Mouse (Mus musculus): ENCODE data around the gene Ostc.

The Ostc gene

DNA sequence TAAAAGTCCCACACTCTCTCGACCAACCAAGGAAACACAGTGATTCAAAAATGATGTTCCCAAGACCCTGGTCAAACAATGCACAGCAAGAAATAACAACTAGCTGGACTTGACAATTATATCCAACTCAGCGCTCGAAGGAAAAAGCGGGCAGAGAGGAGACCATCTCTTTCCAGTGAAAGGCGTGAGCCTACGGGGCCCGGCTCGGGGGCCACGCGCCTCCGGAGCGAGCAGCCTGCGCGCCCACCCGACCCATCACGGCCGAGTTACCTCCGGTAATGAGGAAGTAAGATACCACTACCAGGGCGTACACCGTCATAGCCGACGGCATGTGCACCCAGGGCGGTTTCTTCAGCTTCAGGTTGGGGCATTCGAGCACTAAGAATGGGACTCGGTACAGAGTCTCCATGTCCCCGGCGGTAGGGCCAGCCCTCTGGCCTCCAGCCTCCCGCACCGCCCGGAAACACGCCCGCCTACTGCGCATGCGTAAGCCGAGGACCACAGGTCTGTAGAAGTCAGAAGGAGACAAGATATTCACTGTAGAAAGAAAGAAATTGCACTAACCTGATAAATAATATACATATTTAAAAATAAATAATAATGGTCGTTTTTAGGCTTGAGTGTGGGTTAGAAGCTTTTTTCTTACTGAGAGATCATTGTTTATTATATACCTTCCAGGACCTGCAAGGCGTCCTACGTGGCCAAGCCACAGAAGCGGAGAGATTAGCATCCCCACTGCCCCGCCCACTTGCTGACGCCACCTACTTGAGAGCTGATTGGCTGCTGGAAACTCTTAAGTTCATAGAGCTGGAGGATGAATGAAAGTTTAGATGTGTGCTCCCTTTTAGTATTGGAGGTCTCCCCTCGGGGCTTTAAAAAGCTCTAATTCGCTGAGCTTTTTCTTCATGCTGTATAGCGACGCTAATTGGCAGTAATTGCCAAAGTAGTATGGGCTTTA, at the start of gene Ostc:
Gene Ostc, minus strand, starts transcription at position 478 of the 958 bp plus-strand sequence.
- peak; percentile 96 for DNase-seq (ENCODE audit: low spot score in 2 of 2)

DNA sequence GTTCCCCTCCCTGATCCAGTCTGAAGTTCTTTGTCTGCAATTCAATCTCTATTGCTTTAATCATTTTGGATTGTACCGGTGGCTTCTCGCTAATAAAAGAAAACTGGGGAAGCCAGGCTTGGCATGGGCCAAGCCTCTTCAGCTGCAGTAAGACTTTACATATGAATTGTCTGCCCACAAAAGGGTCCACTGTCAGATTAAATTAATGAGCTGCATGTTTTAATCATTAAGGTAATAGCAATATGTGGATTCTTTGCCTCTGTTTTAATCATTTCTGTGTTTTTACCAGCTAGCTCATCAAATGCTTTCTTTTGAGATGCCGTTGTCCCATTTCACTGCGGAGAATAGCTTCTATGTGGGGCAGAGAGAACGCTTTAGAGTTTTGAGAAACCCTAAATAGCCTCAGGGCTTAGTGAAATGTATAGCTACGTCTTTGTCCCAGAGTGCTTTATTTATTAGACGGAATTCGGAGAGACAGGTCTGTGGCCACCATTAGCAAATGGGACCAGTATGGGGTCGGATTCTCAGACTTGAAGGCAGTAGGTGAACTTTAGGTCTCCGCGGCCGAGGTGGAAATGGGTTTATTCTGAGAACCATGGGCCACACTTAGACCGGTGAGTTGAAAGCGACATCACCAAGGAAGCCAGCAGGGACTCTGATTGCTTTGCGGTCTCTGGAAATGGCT, 49.1 kb upstream of the Ostc start:
- DNase-seq (ENCODE audit: low spot score in 2 of 2), result no peak

DNA sequence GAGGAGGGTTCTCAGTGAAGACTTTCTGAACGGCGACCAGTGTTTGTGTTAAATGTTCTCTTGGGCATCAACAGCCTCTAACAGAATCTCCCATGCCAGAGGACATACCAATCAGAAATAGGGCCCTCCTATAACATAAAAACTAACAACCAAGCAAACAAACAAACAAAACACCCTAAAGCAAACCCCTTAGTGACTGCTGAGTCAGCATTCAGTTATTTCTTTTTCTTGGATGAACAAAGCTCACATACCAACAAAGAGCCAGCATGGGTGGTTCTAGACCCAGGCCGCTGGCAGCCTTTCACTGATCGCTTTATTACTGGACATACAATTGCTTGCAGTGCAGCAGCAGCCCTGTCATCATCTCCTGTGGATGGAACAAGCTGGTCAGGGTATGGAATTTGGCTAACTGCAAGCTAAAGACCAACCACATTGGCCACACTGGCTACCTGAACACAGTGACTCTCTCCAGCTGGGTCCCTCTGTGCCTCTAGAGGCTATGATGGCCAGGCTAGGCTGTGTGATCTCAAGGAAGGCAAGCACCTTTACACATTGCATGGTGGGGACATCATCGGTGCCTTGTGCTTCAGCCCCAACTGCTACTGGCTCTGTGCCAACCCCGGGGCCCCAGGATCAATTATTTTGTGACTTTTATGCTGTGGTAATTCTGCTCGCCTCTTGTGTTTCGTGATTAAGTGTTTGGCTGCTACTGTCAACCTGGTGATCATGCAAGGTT, 48.0 kb upstream of the Ostc start:
- DNase-seq (ENCODE audit: low spot score in 2 of 2), result no peak

DNA sequence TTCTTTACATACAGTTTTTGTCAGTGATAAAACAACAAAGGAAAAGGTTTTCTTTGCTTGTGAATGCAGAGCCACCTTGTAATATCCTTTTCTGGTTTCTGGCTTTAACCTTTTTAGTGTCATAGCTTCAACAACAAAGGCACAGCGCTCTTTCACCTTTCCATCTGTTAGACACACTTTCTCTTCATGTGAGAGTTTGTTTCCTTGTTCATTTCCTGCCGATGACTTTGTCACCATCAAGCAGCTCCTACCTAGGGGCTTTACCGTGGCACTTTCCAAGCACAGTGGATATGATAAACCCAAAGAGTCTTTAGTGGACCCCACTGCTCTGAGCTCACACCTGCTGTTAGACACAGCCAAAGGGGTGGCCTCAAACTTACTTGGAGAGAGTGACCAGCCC, 40.0 kb upstream of the Ostc start:
- DNase-seq (ENCODE audit: low spot score in 2 of 2), result no peak

DNA sequence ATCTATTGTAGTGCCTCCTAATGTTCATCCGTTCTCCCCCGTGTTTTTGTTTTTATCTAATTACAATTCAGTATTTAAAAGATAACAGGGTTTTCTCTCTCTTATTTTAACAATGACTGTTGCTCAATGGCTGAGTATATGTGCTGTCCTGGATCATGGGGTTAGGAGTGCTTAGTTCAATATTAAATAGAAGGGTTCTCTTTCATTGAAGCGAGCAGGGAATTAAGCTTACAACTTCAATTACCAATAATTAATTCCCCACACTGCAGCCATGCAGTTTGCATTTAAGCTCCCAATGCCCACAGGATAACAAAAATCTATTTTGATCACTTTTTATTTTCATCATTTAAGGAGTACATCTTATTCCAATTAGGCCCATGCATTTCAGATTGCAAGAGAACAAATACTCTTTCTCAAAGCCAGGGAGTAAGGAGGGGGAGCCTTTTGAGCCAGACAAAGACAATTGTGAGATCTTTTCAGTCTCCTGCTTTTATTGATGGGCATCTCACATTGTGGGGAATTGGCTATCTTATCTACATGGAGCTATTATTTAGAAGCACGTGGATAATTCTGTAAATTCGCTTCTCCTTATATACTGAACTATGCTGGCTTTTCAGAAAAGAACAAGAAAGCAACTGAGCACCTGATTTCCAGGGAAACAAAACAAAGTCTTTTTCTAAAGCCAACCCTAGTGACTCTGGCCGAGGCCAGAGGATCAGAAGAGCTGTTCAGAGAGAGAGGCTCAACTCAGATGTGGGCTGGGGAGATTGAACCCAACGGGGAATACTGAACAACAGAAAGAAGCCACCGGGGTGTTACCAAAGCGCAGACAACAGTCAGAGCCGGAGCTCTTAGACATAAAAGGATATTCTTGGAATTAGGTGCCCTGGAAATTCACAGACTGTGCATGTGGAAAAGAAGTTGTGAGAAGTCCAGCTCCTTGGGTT, 37.7 kb upstream of the Ostc start:
- DNase-seq (ENCODE audit: low spot score in 2 of 2), result no peak

DNA sequence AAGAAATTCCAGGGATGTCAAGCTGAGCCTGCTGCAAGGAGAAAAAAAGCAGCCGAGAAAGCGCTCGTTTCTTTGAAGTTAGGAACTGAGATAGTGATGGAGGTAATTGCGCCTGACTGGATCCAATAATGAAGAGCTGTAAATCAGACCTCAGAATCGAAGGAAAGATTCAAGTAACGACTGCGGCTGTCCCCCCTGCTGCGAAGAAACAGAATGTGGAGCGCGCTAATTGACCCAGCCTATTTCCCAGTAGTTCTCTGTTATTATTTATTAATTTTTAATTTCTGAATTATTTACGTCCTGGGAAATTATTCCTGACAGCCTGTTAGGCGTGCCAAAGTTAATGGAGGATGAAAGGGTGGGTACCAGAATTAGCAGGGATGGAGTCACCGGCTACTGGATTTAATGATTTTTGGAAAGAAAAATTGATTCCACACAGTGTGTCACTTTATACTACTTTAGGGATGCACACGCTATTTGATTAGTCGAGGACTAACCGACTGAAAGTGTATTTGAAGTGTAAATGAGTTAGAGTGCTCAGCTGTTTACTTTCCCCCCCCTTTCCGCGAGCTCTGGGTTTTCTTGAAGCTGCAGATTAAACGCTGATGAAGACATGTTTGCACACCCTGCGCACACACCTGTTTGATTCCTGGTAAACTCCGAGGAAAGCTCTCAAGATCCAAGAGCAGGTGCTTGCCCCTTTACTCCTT, 28.6 kb upstream of the Ostc start:
- DNase-seq (ENCODE audit: low spot score in 2 of 2), result no peak

DNA sequence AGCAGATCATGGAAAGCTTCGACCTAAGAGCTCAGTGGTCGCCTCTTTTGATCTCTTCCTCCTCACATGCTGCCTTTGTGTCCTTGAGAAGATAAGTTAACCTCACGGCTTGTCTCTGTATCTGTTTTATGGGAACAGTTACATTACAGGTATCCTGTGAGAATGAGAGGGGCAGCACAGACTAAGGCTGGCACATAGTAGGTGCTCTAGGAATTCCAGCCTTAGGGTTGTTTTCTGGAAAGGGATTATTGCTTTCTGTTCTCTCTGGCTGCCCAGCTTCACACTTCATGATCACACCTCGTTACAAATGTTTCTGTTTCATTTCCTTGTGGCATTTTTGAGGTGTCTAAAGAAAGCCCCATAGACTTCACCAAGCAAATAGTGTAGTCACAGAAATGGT, 27.5 kb upstream of the Ostc start:
- DNase-seq (ENCODE audit: low spot score in 2 of 2), result peak in 1 of 2 experiments; percentile 33

DNA sequence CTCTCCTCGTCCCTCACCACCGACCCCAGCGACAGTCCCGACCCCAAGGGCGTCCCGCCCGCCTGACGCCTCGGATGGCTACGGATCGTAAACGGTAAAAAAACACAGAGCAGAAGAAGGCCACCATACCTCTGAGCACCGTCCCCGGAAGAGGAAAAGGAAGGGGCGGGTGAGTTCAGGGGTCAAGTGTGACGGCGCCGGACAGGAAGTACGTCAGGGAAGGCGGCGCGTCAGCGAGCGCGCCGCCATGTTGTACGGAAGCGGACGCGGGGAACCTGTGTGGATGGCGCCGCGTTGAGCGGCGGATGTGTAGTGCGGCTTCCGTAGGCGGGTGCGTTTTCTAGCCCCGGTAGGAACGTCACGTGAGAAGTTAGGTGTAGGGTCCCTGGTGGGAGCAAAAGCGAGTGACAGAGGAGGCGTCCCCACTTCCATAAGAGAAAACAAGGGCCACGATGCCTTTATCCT, 21.0 kb upstream of the Ostc start, which contains the start of gene Rpl34:
Gene Rpl34, minus strand, starts transcription at position 210 of the 465 bp plus-strand sequence.
- peak; percentile 90 to 92 for DNase-seq (ENCODE audit: low spot score in 2 of 2)

DNA sequence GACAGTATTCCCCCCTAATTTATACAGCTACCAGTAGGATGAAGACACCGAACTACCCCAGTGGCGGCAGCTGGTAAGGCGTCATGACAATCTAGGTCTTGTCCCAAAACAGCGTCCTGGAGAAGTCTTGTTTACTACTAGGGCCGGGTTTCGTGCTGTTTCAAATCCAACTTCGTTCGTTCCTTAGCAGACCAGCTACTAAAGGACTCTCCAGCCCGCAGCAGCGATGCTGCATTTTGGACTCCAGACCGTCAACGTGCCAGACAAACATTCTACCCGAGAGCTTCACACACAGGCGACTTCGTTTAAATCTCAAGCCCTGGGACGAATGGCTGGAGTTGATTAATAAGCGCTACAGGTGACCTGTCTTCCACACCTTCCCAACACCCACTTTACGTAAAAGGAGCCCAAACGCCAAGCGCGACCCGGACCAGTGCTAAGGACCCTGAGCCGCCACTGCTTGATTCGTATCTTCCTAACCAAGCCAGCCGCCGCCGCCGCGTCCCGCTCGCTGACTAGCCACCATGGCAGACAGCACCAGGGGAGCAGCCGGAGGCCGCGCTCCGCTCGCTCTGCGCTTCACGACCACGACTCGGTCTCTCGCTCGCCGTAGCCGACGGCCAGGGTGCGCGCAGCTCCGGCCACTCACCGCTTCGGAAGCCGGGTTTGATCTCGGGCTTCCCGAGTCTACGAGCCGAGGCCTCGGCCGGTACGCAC, 20.4 kb upstream of the Ostc start:
- DNase-seq (ENCODE audit: low spot score in 2 of 2), result peak; percentile 28 to 45

DNA sequence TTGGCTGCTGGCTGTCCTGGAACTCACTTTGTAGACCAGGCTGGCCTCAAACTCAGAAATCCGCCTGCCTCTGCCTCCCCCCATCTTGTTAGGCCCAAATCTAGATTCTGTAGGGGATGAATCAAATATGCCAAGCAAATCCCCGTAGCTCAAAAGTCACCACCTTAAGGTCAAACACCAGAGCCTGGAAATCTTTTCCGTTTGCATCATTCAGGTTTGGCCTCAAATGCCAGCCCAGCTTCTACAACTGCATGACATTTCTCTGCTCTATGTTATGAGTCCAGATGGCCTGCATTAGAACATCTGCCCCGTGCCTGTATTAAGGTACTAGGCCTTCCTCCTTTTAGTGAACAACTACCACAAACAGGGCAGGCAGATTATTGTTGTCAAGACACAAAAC, 18.4 kb upstream of the Ostc start:
- DNase-seq (ENCODE audit: low spot score in 2 of 2), result no peak

DNA sequence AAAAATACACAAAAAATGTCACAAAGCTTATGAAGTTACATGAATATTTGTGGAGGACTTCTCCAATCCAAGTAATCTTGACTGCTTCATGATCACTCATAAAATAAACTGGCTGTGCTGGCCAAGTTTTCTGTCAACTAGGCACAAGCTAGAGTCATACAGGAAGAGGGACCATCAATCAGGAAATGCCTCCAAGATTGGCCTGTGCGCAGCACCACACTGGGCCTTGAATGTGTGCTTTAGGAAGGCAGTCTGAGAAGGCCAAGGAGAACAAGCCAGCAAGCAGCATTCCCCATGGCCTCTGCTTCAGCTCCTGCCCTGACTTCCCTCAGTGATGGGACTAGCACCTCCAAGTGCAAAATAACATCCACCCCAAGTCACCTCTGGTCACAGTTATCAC, 17.8 kb upstream of the Ostc start:
- DNase-seq (ENCODE audit: low spot score in 2 of 2), result no peak

DNA sequence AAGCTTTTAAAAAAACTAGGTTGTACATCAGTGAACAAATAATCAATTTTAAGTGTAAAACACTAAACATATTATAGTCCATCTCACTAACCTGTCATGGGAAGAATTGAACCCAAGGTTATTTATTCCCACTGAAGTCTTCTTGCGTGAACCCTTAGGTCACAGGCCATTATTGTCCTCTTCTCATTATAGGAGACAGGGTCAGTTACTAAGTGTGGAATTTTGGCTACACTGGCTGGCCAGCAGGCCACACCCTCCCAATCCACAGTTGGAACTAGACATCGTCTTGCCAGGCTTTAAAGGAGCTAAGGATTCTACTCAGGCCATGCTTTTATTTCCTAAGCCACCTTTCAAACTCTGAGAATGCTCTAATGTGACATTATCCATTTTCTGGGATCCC, 16.5 kb upstream of the Ostc start:
- no peak for DNase-seq (ENCODE audit: low spot score in 2 of 2)

DNA sequence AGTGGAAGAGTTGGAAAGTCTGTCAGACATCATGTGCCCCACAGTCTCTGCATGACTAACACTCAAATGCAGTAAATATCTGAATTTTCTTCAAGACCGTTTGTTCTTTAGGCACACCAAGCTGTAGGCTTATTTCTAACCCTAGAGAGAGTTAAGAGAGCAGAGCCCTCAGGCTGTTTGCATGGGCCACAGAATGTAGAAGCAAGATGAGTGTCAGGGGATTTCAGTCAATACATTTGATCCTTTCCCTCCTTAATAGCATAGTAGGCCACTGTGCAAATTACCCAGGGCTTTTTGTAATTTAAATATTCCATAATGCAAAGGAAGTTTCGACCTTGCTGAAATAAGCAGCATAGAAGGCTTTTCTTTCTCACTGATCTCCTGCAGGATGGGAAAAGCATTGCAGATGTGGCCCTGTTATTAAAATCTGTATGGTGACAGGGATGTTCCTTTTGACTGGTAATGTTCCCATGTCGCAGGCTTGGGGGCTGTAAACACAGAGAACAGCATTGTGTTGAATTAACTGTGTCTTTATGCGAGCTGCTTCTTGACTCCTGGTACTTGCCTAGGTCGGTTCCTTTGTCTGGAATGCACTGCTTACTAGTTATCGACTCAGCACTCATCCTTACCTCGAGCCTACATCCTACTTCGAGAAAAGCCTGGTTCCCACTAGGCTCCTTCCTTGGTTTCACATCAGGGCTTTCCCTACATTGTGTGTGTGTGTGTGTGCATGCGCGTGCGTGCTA, 13.7 kb upstream of the Ostc start:
- no peak for DNase-seq (ENCODE audit: low spot score in 2 of 2)

DNA sequence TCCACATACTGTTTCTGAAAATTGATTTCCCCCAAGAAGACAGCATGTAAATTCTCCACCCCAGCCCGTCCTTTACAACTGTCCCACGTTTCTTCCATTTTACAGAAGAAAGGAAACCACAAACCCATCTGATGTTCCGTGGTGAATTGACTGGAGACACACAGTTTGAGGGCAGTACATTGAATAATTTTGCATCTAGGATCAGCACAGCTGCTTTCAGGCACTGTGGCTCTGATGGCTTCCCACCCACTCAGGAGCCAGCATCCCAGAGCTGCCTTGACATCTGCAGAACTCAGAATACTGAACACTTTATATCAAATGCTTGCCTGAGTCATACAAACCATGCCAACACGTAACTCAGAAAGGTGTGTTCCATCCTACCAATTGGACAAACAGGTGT, 11.0 kb upstream of the Ostc start:
- no peak for DNase-seq (ENCODE audit: low spot score in 2 of 2)

DNA sequence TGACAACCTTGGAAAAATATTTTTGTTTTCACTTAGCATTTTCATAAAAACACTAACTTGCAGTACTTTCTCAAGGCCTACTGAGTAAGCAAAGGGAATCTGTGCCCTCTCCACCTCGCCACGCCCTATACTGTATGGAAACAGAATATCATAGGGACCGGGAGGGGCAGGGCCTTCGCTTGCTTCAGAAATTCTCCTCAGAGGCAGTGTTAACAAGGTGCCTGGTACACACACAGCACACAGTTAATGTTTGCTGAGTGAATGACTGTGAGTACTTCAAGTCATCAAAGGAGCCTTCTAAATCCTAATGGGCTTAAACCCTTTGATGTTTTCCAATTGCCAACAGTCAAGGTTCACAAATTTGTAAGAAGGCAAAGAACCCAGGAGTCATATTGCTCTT, 9.6 kb upstream of the Ostc start:
- no peak for DNase-seq (ENCODE audit: low spot score in 2 of 2)

DNA sequence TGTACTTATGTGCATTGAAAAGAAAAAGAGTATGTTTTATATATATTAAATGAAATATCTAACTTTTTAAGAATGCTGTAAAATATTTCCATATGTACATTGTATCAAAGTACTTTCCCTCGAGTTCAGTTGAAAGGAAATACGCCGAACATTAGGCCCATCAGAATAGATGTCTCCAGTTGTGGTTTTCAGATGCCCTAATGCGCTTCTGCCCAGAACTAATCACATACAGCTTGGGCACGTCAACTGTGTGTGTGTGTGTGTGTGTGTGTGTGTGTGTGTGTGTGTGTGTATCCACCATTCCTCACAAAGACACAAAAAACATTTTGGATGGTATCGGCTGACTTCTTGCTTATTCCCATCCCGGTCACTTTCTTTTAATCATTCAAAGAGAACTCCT, 7.3 kb upstream of the Ostc start:
- DNase-seq (ENCODE audit: low spot score in 2 of 2), result no peak

DNA sequence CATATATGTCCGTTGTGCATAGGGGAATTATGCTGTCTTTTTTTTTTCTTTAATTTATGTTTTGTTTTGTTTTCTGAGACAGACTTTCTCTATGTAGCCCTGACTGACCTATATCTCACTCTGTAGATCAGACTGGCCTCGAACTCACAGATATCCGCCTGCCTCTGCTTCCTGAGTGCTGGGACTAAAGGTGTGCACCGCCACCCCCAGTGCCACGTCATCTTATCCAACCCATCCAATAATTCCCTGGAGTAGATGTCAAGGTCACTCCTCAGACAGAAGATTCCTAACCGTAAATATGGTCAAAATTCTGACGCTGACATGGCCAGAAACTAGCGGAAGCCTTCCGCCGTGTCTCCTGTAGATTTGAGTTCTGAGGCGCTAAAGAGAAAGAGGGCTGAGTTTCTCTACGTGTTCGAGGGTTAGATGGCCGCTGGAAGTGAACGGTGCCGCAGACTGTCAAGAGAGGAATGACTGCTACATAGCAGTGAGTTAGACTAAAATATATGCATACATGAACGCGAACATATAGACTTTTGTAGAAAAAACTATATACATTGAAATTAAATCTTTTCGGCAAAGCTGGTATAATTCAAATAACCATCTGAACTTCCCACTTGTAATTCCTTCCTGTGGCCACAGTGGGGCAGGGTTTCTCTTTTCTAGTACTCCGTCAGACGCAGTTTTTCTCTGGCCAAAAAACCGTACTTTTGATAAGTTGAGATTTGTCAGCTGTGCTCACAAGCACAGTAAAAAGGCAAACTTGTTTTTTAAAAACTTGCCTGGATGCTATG, 5.7 kb upstream of the Ostc start:
- peak; percentile 45 to 71 for DNase-seq (ENCODE audit: low spot score in 2 of 2)

DNA sequence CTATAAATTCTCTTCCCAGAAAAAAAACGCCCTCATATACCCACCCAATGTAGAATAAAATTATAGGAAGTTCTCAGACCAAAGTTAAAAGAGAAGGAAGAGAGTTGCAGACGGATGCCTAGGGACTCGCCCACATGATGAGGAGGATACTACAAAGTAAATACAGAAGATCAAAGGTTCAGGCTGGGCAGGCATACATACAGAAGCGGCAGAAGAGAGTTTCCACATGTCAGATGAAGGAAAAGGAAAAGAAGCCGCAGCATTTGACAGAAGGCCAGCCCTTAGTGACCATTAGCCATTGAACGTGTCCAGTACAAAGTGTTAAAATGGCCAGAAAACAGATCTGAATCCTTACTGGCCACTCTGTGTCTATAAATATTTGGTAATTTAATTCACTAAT, 3.6 kb upstream of the Ostc start:
- no peak for DNase-seq (ENCODE audit: low spot score in 2 of 2)
